Mouse (Mus musculus) lung, postnatal 14 days (tissue): Measurements from ENCODE around the gene Jmjd8.

Source experiments
- DNase-seq: peaks from one replicate; pipeline ENCODE4 v3.0.0; 2021

Jmjd8 gene

GRCm38 (mm10) chr17:25879750-25880149, 51.1 kb downstream of the Jmjd8 start:
- no peak for DNase-seq

- no peak for DNase-seq
Measured at GRCm38 (mm10) chr17:25880196-25880910, 51.7 kb downstream of the Jmjd8 start, which contains the start of gene Wfikkn1. Gene Wfikkn1 (minus strand): TSS chr17:25880858.

GRCm38 (mm10) chr17:25880913-25881641, 52.4 kb downstream of the Jmjd8 start:
- DNase-seq, result no peak
